Mouse (Mus musculus): ENCODE measurements around the gene Rhox3f. TPM values are rescaled to one million over a fixed set of nuclear protein-coding genes. Genes with fewer than 3 reads are reported as not detected.
"Not testable (repeated sequence)": the region's sequence is repeated elsewhere in the genome, so short reads cannot be mapped to it uniquely, and the experiment has no call there.

Gene Rhox3f
- polyA plus RNA-seq (2012; rRNA removed) (not detected in 2 replicates), polyA plus RNA-seq (2014; fragmentation: Nextera tagmentation; extraction: Ambion mirVana) (not detected in 2 replicates)

GRCm38 (mm10) chrX:37580692-37581091, at the start of gene Rhox3f:
Gene Rhox3f (plus strand): TSS chrX:37580992.
- not testable (repeated sequence) for H3K9me3 ChIP-seq (ENCODE audit: control insufficient read depth, low read length); H3K4me1 ChIP-seq (ENCODE audit: control insufficient read depth, insufficient read depth, low read length); H3K36me3 ChIP-seq (ENCODE audit: control insufficient read depth, insufficient read depth, low read length); H3K27me3 ChIP-seq (ENCODE audit: control insufficient read depth, insufficient read depth, low read length); ATAC-seq (ENCODE audit: low FRiP score, low read depth); H3K4me3 ChIP-seq (replicated peaks; ENCODE audit: low read length); H3K27ac ChIP-seq (replicated peaks; ENCODE audit: low read depth, low read length); DNase-seq (ENCODE audit: low spot score); H3K4me2 ChIP-seq (replicated peaks; ENCODE audit: low read depth, low read length, severe bottlenecking); H3K9ac ChIP-seq (ENCODE audit: low read depth, low read length, severe bottlenecking)

GRCm38 (mm10) chrX:37541719-37542118, 39.1 kb upstream of the Rhox3f start, which contains the start of gene Rhox3e:
Gene Rhox3e (plus strand): TSS chrX:37542019.
- H3K4me3 ChIP-seq (replicated peaks; ENCODE audit: low read length); H3K4me1 ChIP-seq (ENCODE audit: control insufficient read depth, insufficient read depth, low read length); H3K27me3 ChIP-seq (ENCODE audit: control insufficient read depth, insufficient read depth, low read length); H3K27ac ChIP-seq (replicated peaks; ENCODE audit: low read depth, low read length); H3K36me3 ChIP-seq (ENCODE audit: control insufficient read depth, insufficient read depth, low read length); H3K4me2 ChIP-seq (replicated peaks; ENCODE audit: low read depth, low read length, severe bottlenecking); H3K9me3 ChIP-seq (ENCODE audit: control insufficient read depth, low read length); DNase-seq (ENCODE audit: low spot score); H3K9ac ChIP-seq (ENCODE audit: low read depth, low read length, severe bottlenecking); ATAC-seq (ENCODE audit: low FRiP score, low read depth): not testable (repeated sequence)
- no CpG with 5 or more reads among the region's 4 CpGs for WGBS

GRCm38 (mm10) chrX:37557112-37557511, 23.7 kb upstream of the Rhox3f start, which contains the start of gene Rhox4e:
Gene Rhox4e (plus strand): TSS chrX:37557412.
- H3K4me3 ChIP-seq (replicated peaks; ENCODE audit: low read length); H3K9ac ChIP-seq (ENCODE audit: low read depth, low read length, severe bottlenecking); H3K9me3 ChIP-seq (ENCODE audit: control insufficient read depth, low read length); H3K27me3 ChIP-seq (ENCODE audit: control insufficient read depth, insufficient read depth, low read length); H3K4me1 ChIP-seq (ENCODE audit: control insufficient read depth, insufficient read depth, low read length); DNase-seq (ENCODE audit: low spot score); H3K4me2 ChIP-seq (replicated peaks; ENCODE audit: low read depth, low read length, severe bottlenecking); ATAC-seq (ENCODE audit: low FRiP score, low read depth); H3K36me3 ChIP-seq (ENCODE audit: control insufficient read depth, insufficient read depth, low read length); H3K27ac ChIP-seq (replicated peaks; ENCODE audit: low read depth, low read length): not testable (repeated sequence)
- WGBS = 98% methylated on average over 10 of the region's 18 CpGs

GRCm38 (mm10) chrX:37571105-37571504, 9.7 kb upstream of the Rhox3f start, which contains the start of gene Rhox2f:
Gene Rhox2f (plus strand): TSS chrX:37571405.
- H3K4me2 ChIP-seq (replicated peaks; ENCODE audit: low read depth, low read length, severe bottlenecking); H3K4me3 ChIP-seq (replicated peaks; ENCODE audit: low read length); H3K27me3 ChIP-seq (ENCODE audit: control insufficient read depth, insufficient read depth, low read length); H3K4me1 ChIP-seq (ENCODE audit: control insufficient read depth, insufficient read depth, low read length); DNase-seq (ENCODE audit: low spot score); ATAC-seq (ENCODE audit: low FRiP score, low read depth); H3K36me3 ChIP-seq (ENCODE audit: control insufficient read depth, insufficient read depth, low read length); H3K9ac ChIP-seq (ENCODE audit: low read depth, low read length, severe bottlenecking); H3K9me3 ChIP-seq (ENCODE audit: control insufficient read depth, low read length); H3K27ac ChIP-seq (replicated peaks; ENCODE audit: low read depth, low read length): not testable (repeated sequence)
- 94% methylated on average over 6 of the region's 8 CpGs for WGBS

- H3K27me3 ChIP-seq (ENCODE audit: control insufficient read depth, insufficient read depth, low read length); DNase-seq (ENCODE audit: low spot score); ATAC-seq (ENCODE audit: low FRiP score, low read depth); H3K27ac ChIP-seq (replicated peaks; ENCODE audit: low read depth, low read length); H3K4me1 ChIP-seq (ENCODE audit: control insufficient read depth, insufficient read depth, low read length); H3K9ac ChIP-seq (ENCODE audit: low read depth, low read length, severe bottlenecking); H3K36me3 ChIP-seq (ENCODE audit: control insufficient read depth, insufficient read depth, low read length); H3K9me3 ChIP-seq (ENCODE audit: control insufficient read depth, low read length); H3K4me2 ChIP-seq (replicated peaks; ENCODE audit: low read depth, low read length, severe bottlenecking); H3K4me3 ChIP-seq (replicated peaks; ENCODE audit: low read length): not testable (repeated sequence)
- 31% methylated on average over 2 of the region's 2 CpGs for WGBS
Measured at GRCm38 (mm10) chrX:37572638-37573037, 8.2 kb upstream of the Rhox3f start.

- not testable (repeated sequence) for H3K36me3 ChIP-seq (ENCODE audit: control insufficient read depth, insufficient read depth, low read length); ATAC-seq (ENCODE audit: low FRiP score, low read depth); DNase-seq (ENCODE audit: low spot score); H3K4me2 ChIP-seq (replicated peaks; ENCODE audit: low read depth, low read length, severe bottlenecking); H3K9me3 ChIP-seq (ENCODE audit: control insufficient read depth, low read length); H3K27me3 ChIP-seq (ENCODE audit: control insufficient read depth, insufficient read depth, low read length); H3K4me1 ChIP-seq (ENCODE audit: control insufficient read depth, insufficient read depth, low read length); H3K4me3 ChIP-seq (replicated peaks; ENCODE audit: low read length); H3K27ac ChIP-seq (replicated peaks; ENCODE audit: low read depth, low read length); H3K9ac ChIP-seq (ENCODE audit: low read depth, low read length, severe bottlenecking)
- WGBS = 96% methylated on average over 15 of the region's 19 CpGs
Measured at GRCm38 (mm10) chrX:37607604-37608003, 26.8 kb downstream of the Rhox3f start, which contains the start of gene Rhox4f. Gene Rhox4f (minus strand): TSS chrX:37607704.

GRCm38 (mm10) chrX:37628512-37628911, 47.7 kb downstream of the Rhox3f start, which contains the start of gene Rhox3g:
Gene Rhox3g (minus strand): TSS chrX:37628612.
- DNase-seq (ENCODE audit: low spot score); H3K9me3 ChIP-seq (ENCODE audit: control insufficient read depth, low read length); H3K4me1 ChIP-seq (ENCODE audit: control insufficient read depth, insufficient read depth, low read length); H3K9ac ChIP-seq (ENCODE audit: low read depth, low read length, severe bottlenecking); ATAC-seq (ENCODE audit: low FRiP score, low read depth); H3K4me3 ChIP-seq (replicated peaks; ENCODE audit: low read length); H3K27ac ChIP-seq (replicated peaks; ENCODE audit: low read depth, low read length); H3K36me3 ChIP-seq (ENCODE audit: control insufficient read depth, insufficient read depth, low read length); H3K27me3 ChIP-seq (ENCODE audit: control insufficient read depth, insufficient read depth, low read length); H3K4me2 ChIP-seq (replicated peaks; ENCODE audit: low read depth, low read length, severe bottlenecking): not testable (repeated sequence)
- WGBS = 86% methylated on average over 2 of the region's 2 CpGs
